Mouse (Mus musculus) myocyte (in vitro differentiated cells): ENCODE measurements at regions not wholly inside any gene's neighbourhood (a gene's known extent, or its start where the extent isn't known, plus 50 kb on each side); places are given as distances from the start of the nearest gene placed in this dataset.
"Not testable (repeated sequence)": the region's sequence is repeated elsewhere in the genome, so short reads cannot be mapped to it uniquely, and the experiment has no call there.

Source experiments
- POLR2A ChIP-seq: IDR thresholded peaks from one replicate; pipeline ENCODE4 v1.6.1; 2011; ENCODE audit warnings: low read depth, mild to moderate bottlenecking, control low read depth, moderate library complexity; ENCODE audit not compliant: insufficient read length
- SRF ChIP-seq: IDR thresholded peaks from one replicate; pipeline ENCODE4 v1.6.1; 2011; ENCODE audit warnings: low read depth; ENCODE audit not compliant: control insufficient read depth, insufficient read length
- TCF3 ChIP-seq: IDR thresholded peaks from one replicate; pipeline ENCODE4 v1.6.1; 2011; ENCODE audit warnings: low read depth, control low read depth; ENCODE audit not compliant: insufficient read length

DNA sequence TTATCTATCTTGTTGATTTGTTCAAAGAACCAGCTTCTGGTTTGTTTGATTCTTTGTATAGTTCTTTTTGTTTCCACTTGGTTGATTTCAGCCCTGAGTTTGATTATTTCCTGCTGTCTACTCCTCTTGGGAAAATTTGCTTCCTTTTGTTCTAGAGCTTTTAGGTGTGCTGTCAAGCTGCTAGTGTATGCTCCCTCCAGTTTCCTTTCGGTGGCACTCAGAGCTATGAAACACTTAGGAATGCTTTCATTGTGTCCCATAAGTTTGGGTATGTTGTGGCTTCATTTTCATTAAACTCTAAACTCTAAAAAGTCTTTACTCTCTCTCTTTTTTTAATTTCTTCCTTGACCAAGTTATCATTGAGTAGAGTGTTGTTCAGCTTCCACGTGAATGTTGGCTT, 204.0 kb downstream of the Gm31371 start:
- TF ChIP-seq POLR2A, TCF3, SRF: not testable (repeated sequence)
